Mouse (Mus musculus): ENCODE measurements around the gene Hist2h2ac. TPM values are rescaled to one million over a fixed set of nuclear protein-coding genes. Genes with fewer than 3 reads are reported as not detected.

The Hist2h2ac gene
- polyA plus RNA-seq, 1 experiment from 2014 or later, result 11.3 TPM

- Histone ChIP-seq H3K36me3 (ENCODE audit: control insufficient read depth, insufficient read depth, low read length) (peaks cover 33% of the 10 kb centered on the region), H3K27ac (ENCODE audit: low read depth, low read length) (peak overlapping the region; percentile 99), H3K9ac (ENCODE audit: low read depth, low read length) (peak overlapping the region; percentile 94), H3K4me2 (replicated peaks; ENCODE audit: low read depth, low read length) (peak overlapping the region; percentile 64), H3K9me3 (ENCODE audit: control insufficient read depth, low read length) (no peaks in the 10 kb centered on the region), H3K4me3 (ENCODE audit: low read length) (peak overlapping the region; percentile 94), H3K4me1 (ENCODE audit: control insufficient read depth, insufficient read depth, low read length) (peaks cover 6% of the 10 kb centered on the region; the same call in 1 of the 2 replicates), H3K27me3 (ENCODE audit: control insufficient read depth, insufficient read depth, low read length) (no peaks in the 10 kb centered on the region)
- peak; percentile 25 for ATAC-seq (ENCODE audit: low FRiP score, low TSS enrichment)
- WGBS, result 17% methylated on average over 18 of the region's 18 CpGs
Observed at GRCm38 (mm10) chr3:96171583-96172196, 49.0 kb downstream of the Hist2h2ac start.

GRCm38 (mm10) chr3:96170976-96171545 lies 49.6 kb downstream of the Hist2h2ac start:
- H3K4me2 ChIP-seq (replicated peaks; ENCODE audit: low read depth, low read length), result peak overlapping the region; percentile 64
- peak overlapping the region; percentile 94; the same call in 1 of the 2 replicates for H3K4me3 ChIP-seq (ENCODE audit: low read length)
- H3K27ac ChIP-seq (ENCODE audit: low read depth, low read length), result peak overlapping the region; percentile 99; the same call in 1 of the 2 replicates
- peaks cover 6% of the 10 kb centered on the region; the same call in 1 of the 2 replicates for H3K4me1 ChIP-seq (ENCODE audit: control insufficient read depth, insufficient read depth, low read length)
- no peaks in the 10 kb centered on the region for H3K27me3 ChIP-seq (ENCODE audit: control insufficient read depth, insufficient read depth, low read length)
- peaks cover 27% of the 10 kb centered on the region for H3K36me3 ChIP-seq (ENCODE audit: control insufficient read depth, insufficient read depth, low read length)
- no peak for ATAC-seq (ENCODE audit: low FRiP score, low TSS enrichment)
- H3K9me3 ChIP-seq (ENCODE audit: control insufficient read depth, low read length), result no peaks in the 10 kb centered on the region
- WGBS, result 61% methylated on average over 10 of the region's 10 CpGs
- H3K9ac ChIP-seq (ENCODE audit: low read depth, low read length), result peak overlapping the region; percentile 94

Small RNA genes lying within 50 kb of the gene (microRNA-seq; reads per million reads assigned to microRNA genes)
- gene Gm44492, result 0.84 reads per million
- not detected for gene Gm47311
- gene Gm47313, result not detected

Other genes with a start within 250 kb of the Hist2h2ac start
- 39.3 and 48.0 TPM in 2 replicates for gene Plekho1, start 224.9 kb downstream of the Hist2h2ac start, polyA plus RNA-seq (2014; fragmentation: Nextera tagmentation; extraction: Ambion mirVana)
- gene Vps45, start 162.4 kb downstream of the Hist2h2ac start, polyA plus RNA-seq (2014; fragmentation: Nextera tagmentation; extraction: Ambion mirVana), result 24.3 and 33.0 TPM in 2 replicates
- gene Otud7b, start 116.4 kb downstream of the Hist2h2ac start, polyA plus RNA-seq (2014; fragmentation: Nextera tagmentation; extraction: Ambion mirVana), result 9.4 and 18.1 TPM in 2 replicates
- gene Mtmr11, start 58.9 kb downstream of the Hist2h2ac start, polyA plus RNA-seq (2014; fragmentation: Nextera tagmentation; extraction: Ambion mirVana), result 14.0 and 22.6 TPM in 2 replicates
- 220 and 235 TPM in 2 replicates for gene Sf3b4, start 48.5 kb downstream of the Hist2h2ac start, polyA plus RNA-seq (2014; fragmentation: Nextera tagmentation; extraction: Ambion mirVana)
- 2.2 and 3.3 TPM in 2 replicates for gene Sv2a, start 39.7 kb downstream of the Hist2h2ac start, polyA plus RNA-seq (2014; fragmentation: Nextera tagmentation; extraction: Ambion mirVana)
- 65.0 and 70.9 TPM in 2 replicates for gene Bola1, start 1.2 kb downstream of the Hist2h2ac start, polyA plus RNA-seq (2014; fragmentation: Nextera tagmentation; extraction: Ambion mirVana)
- gene Hist2h2ab, start 1.0 kb downstream of the Hist2h2ac start, polyA plus RNA-seq (2014; fragmentation: Nextera tagmentation; extraction: Ambion mirVana), result 2.2 and 2.4 TPM in 2 replicates
- 9.2 and 13.1 TPM in 2 replicates for gene Hist2h2be, start 239 bp upstream of the Hist2h2ac start, polyA plus RNA-seq (2014; fragmentation: Nextera tagmentation; extraction: Ambion mirVana)
- 5.4 and 6.9 TPM in 2 replicates for gene Hist2h3c2, start 18.2 kb upstream of the Hist2h2ac start, polyA plus RNA-seq (2014; fragmentation: Nextera tagmentation; extraction: Ambion mirVana)
- 33.3 and 69.4 TPM in 2 replicates for gene Hist2h2aa2, start 19.4 kb upstream of the Hist2h2ac start, polyA plus RNA-seq (2014; fragmentation: Nextera tagmentation; extraction: Ambion mirVana)
- gene Hist2h2aa1, start 24.6 kb upstream of the Hist2h2ac start, polyA plus RNA-seq (2014; fragmentation: Nextera tagmentation; extraction: Ambion mirVana), result 18.3 and 20.3 TPM in 2 replicates
- gene Hist2h3c1, start 25.8 kb upstream of the Hist2h2ac start, polyA plus RNA-seq (2014; fragmentation: Nextera tagmentation; extraction: Ambion mirVana), result 0.91 and 2.4 TPM in 2 replicates
- 8.9 and 10.8 TPM in 2 replicates for gene Hist2h4, start 42.4 kb upstream of the Hist2h2ac start, polyA plus RNA-seq (2014; fragmentation: Nextera tagmentation; extraction: Ambion mirVana)
- 72.6 and 85.9 TPM in 2 replicates for gene Hist2h3b, start 47.8 kb upstream of the Hist2h2ac start, polyA plus RNA-seq (2014; fragmentation: Nextera tagmentation; extraction: Ambion mirVana)
- gene Hist2h2bb, start 48.9 kb upstream of the Hist2h2ac start, polyA plus RNA-seq (2014; fragmentation: Nextera tagmentation; extraction: Ambion mirVana), result 21.8 and 45.2 TPM in 2 replicates
- 1.8 and 2.2 TPM in 2 replicates for gene Fcgr1, start 73.1 kb upstream of the Hist2h2ac start, polyA plus RNA-seq (2014; fragmentation: Nextera tagmentation; extraction: Ambion mirVana)
- 0.20 TPM in 1 of 2 replicates, not detected in the other for gene BC107364, start 231.4 kb upstream of the Hist2h2ac start, polyA plus RNA-seq (2014; fragmentation: Nextera tagmentation; extraction: Ambion mirVana)

All from kidney, embryonic 14.5 days (tissue).